Mouse (Mus musculus) G1E (cell line): ENCODE measurements around the gene Gm49383.
"Not testable (repeated sequence)": the region's sequence is repeated elsewhere in the genome, so short reads cannot be mapped to it uniquely, and the experiment has no call there.

ENCODE experiments used
- CTCF ChIP-seq: IDR thresholded peaks from 2 replicates; pipeline ENCODE4 v1.5.1; 2012; ENCODE audit warnings: low read depth, low read length, inconsistent platforms, mixed read lengths
- GATA1 ChIP-seq: IDR thresholded peaks from 2 replicates; pipeline ENCODE4 v1.6.1; 2012; ENCODE audit warnings: borderline replicate concordance, low read length, inconsistent platforms, mixed read lengths
- POLR2AphosphoS5 ChIP-seq: IDR thresholded peaks from 2 replicates; pipeline ENCODE4 v1.6.1; 2012; ENCODE audit warnings: low read depth, low read length, inconsistent platforms; ENCODE audit not compliant: insufficient replicate concordance
- TAL1 ChIP-seq: conservative IDR thresholded peaks from 2 replicates; pipeline ENCODE4 v1.6.1; 2012; ENCODE audit warnings: low read depth, low read length, inconsistent platforms, mixed read lengths

DNA sequence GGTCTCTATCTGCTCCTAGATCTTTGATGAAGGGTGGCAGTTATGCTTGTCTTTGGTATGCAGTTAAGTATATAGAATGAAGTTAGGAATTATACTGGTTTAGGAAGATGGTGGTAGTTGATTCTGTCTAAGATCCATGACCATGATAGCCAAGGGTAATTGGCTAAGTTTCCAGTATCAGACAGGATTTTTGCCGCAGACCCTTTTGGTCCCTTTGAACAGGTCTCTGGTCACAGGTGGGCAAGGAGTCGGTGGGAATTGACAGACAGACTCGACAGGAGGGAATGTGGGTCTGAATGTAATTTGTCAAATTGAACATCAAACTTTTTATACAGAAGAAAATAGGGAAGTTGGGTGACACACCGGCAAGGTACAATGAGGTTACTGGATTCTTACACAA lies 33.3 kb downstream of the Gm49383 start:
- not testable (repeated sequence) for TF ChIP-seq CTCF, TAL1, GATA1, POLR2AphosphoS5
